Mouse (Mus musculus) E14TG2a.4 (cell line): ENCODE measurements around the gene Ppp4r3a.

ENCODE experiments used
- CTCF ChIP-seq: conservative IDR thresholded peaks from 2 replicates; pipeline ENCODE4 v1.5.1; 2014; ENCODE audit warnings: low read length
- NANOG ChIP-seq: IDR thresholded peaks from 2 replicates; pipeline ENCODE4 v1.6.1; 2014; ENCODE audit warnings: borderline replicate concordance, low read length, mixed read lengths
- POU5F1 ChIP-seq: IDR thresholded peaks from 2 replicates; pipeline ENCODE4 v1.6.1; 2014; ENCODE audit warnings: low read length, borderline replicate concordance

DNA sequence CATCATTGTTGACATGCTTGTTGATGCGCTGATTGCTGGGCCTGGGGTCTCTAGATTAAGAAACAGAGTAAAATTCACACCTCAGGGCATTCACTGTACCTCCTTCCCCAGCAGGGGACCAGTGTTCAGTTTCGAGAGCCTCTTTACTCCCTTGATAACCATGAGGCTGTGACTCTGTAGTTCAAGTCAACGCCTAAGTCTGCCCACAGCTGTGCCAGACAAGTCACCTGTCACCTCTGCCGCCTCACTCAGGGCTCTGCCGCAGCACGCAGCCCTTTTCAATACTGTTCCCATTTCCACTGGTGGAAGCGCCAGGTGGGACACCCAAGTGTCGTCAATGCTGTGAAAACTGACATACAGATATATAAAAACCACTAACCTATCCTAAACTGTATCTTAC lies 61.1 kb downstream of the Ppp4r3a start:
- TF ChIP-seq CTCF (no peak), POU5F1 (no peak), NANOG (no peak)
